Mouse (Mus musculus): ENCODE data around the gene Tmem100. TPM values are rescaled to one million over a fixed set of nuclear protein-coding genes. Genes with fewer than 3 reads are reported as not detected.
A peak's percentile ranks its signal among the peaks of the same experiment; 100 is the strongest.

Tmem100 gene
- polyA plus RNA-seq, 2 experiments: 0.13 to 0.24 TPM

DNA sequence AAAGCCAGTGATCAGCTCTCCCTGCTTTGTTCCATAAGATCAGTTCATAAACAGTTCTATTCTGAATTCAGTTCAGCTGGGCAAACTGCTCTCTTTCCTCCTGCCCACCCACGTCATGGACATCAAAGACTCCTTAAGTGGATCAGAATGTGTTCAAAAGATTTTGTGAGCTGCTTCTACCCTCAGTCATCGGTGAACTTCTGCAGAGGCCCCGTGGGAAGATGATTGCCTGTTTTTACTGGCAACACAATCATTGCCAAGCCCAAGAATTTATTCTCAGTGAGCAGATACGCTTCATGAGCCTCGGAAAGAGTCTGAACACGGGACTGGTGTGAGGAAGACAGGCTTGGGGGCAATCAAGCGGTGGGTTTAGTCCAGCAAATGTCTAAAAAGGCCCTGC lies 2.9 kb upstream of the Tmem100 start:
- no peak overlapping the region for H3K4me2 ChIP-seq (ENCODE audit: low read depth)
- no peak for ATAC-seq (ENCODE audit: insufficient read depth)

GRCm38 (mm10) chr11:90028746-90029145 lies 1.4 kb upstream of the Tmem100 start:
- no peak for DNase-seq (ENCODE audit: low read depth in 3 of 3, low spot score in 3 of 3)
- Histone ChIP-seq H3K36me3 (replicated peaks; ENCODE audit: control insufficient read depth, insufficient read depth, low read depth) (no peaks in the 10 kb centered on the region), H3K27me3 (ENCODE audit: control insufficient read depth, insufficient read depth, low read length) (no peaks in the 10 kb centered on the region; the same call in none of the 2 replicates), H3K4me1 (replicated peaks; ENCODE audit: control insufficient read depth in 2 of 2, insufficient read depth in 2 of 2, low read length in 1 of 2) (peaks cover 0 to 5% of the 10 kb centered on the region in 2 experiments; a peak in 1 of 4 replicates), H3K9ac (replicated peaks) (no peak overlapping the region), H3K4me3 (ENCODE audit: insufficient read depth in 1 of 2, low read depth in 2 of 2, low read length in 2 of 2) (no peak overlapping the region), H3K27ac (no peak overlapping the region), H3K4me2 (ENCODE audit: low read depth) (no peak overlapping the region), H3K9me3 (ENCODE audit: control insufficient read depth, low read length) (no peaks in the 10 kb centered on the region)
- TF ChIP-seq EP300 (IDR thresholded peaks at IDR 0.05; ENCODE audit: low read depth): no peak
- TF ChIP-seq CTCF (IDR thresholded peaks at IDR 0.05; ENCODE audit: low read depth): no peak
- 67% methylated on average over 8 of the region's 8 CpGs for WGBS (ENCODE audit: insufficient replicate concordance)
- ATAC-seq (ENCODE audit: insufficient read depth): no peak

More for the DNA sequence above, 2.9 kb upstream of the Tmem100 start:
- no peak overlapping the region for H3K27ac ChIP-seq
- whole genome bisulfite sequencing (ENCODE audit: insufficient replicate concordance): 58% methylated on average over 7 of the region's 7 CpGs
- no peaks in the 10 kb centered on the region for H3K36me3 ChIP-seq (replicated peaks; ENCODE audit: control insufficient read depth, insufficient read depth, low read depth)
- H3K9ac ChIP-seq (replicated peaks): no peak overlapping the region
- peaks cover 0 to 5% of the 10 kb centered on the region in 2 experiments; a peak in 1 of 4 replicates for H3K4me1 ChIP-seq (replicated peaks; ENCODE audit: control insufficient read depth in 2 of 2, insufficient read depth in 2 of 2, low read length in 1 of 2)
- H3K4me3 ChIP-seq (ENCODE audit: insufficient read depth in 1 of 2, low read depth in 2 of 2, low read length in 2 of 2): no peak overlapping the region
- DNase-seq (ENCODE audit: low read depth in 3 of 3, low spot score in 3 of 3): no peak
- no peak for TF ChIP-seq CTCF (IDR thresholded peaks at IDR 0.05; ENCODE audit: low read depth)
- no peak for TF ChIP-seq EP300 (IDR thresholded peaks at IDR 0.05; ENCODE audit: low read depth)
- no peaks in the 10 kb centered on the region; the same call in none of the 2 replicates for H3K27me3 ChIP-seq (ENCODE audit: control insufficient read depth, insufficient read depth, low read length)
- H3K9me3 ChIP-seq (ENCODE audit: control insufficient read depth, low read length): no peaks in the 10 kb centered on the region

GRCm38 (mm10) chr11:90029354-90029753 lies 794 bp upstream of the Tmem100 start:
- H3K27ac ChIP-seq: no peak overlapping the region
- ATAC-seq (ENCODE audit: insufficient read depth): no peak

GRCm38 (mm10) chr11:90030557-90030956 lies 409 bp downstream of the Tmem100 start:
- H3K9ac ChIP-seq (replicated peaks): no peak overlapping the region
- ATAC-seq (ENCODE audit: insufficient read depth): no peak
- TF ChIP-seq CTCF (IDR thresholded peaks at IDR 0.05; ENCODE audit: low read depth) (no peak), EP300 (IDR thresholded peaks at IDR 0.05; ENCODE audit: low read depth) (no peak)
- no peaks in the 10 kb centered on the region; the same call in none of the 2 replicates for H3K27me3 ChIP-seq (ENCODE audit: control insufficient read depth, insufficient read depth, low read length)
- peaks cover 0 to 5% of the 10 kb centered on the region in 2 experiments; a peak in 1 of 4 replicates for H3K4me1 ChIP-seq (replicated peaks; ENCODE audit: control insufficient read depth in 2 of 2, insufficient read depth in 2 of 2, low read length in 1 of 2)
- peak overlapping the region; percentile 22; the same call in 1 of the 2 replicates for H3K4me2 ChIP-seq (ENCODE audit: low read depth)
- no peak for DNase-seq (ENCODE audit: low read depth in 3 of 3, low spot score in 3 of 3)
- H3K9me3 ChIP-seq (ENCODE audit: control insufficient read depth, low read length): no peaks in the 10 kb centered on the region
- H3K27ac ChIP-seq: no peak overlapping the region
- H3K36me3 ChIP-seq (replicated peaks; ENCODE audit: control insufficient read depth, insufficient read depth, low read depth): no peaks in the 10 kb centered on the region
- H3K4me3 ChIP-seq (ENCODE audit: insufficient read depth in 1 of 2, low read depth in 2 of 2, low read length in 2 of 2): 0 out of 4 replicates have a peak overlapping the region, but pooled peaks of 1 of the 2 experiments have one; percentile 8
- WGBS (ENCODE audit: insufficient replicate concordance): 1% methylated on average over 15 of the region's 15 CpGs

More at GRCm38 (mm10) chr11:90029354-90029753, 794 bp upstream of the Tmem100 start:
- Histone ChIP-seq H3K4me1 (replicated peaks; ENCODE audit: control insufficient read depth in 2 of 2, insufficient read depth in 2 of 2, low read length in 1 of 2) (peaks cover 0 to 5% of the 10 kb centered on the region in 2 experiments; a peak in 1 of 4 replicates), H3K9me3 (ENCODE audit: control insufficient read depth, low read length) (no peaks in the 10 kb centered on the region), H3K4me2 (ENCODE audit: low read depth) (no peak overlapping the region; the same call in 1 of the 2 replicates), H3K4me3 (ENCODE audit: insufficient read depth in 1 of 2, low read depth in 2 of 2, low read length in 2 of 2) (no peak overlapping the region), H3K27me3 (ENCODE audit: control insufficient read depth, insufficient read depth, low read length) (no peaks in the 10 kb centered on the region; the same call in none of the 2 replicates), H3K36me3 (replicated peaks; ENCODE audit: control insufficient read depth, insufficient read depth, low read depth) (no peaks in the 10 kb centered on the region), H3K9ac (replicated peaks) (no peak overlapping the region)
- no peak for DNase-seq (ENCODE audit: low read depth in 3 of 3, low spot score in 3 of 3)
- 37% methylated on average over 10 of the region's 10 CpGs for WGBS (ENCODE audit: insufficient replicate concordance)
- TF ChIP-seq CTCF (IDR thresholded peaks at IDR 0.05; ENCODE audit: low read depth): no peak
- no peak for TF ChIP-seq EP300 (IDR thresholded peaks at IDR 0.05; ENCODE audit: low read depth)

DNA sequence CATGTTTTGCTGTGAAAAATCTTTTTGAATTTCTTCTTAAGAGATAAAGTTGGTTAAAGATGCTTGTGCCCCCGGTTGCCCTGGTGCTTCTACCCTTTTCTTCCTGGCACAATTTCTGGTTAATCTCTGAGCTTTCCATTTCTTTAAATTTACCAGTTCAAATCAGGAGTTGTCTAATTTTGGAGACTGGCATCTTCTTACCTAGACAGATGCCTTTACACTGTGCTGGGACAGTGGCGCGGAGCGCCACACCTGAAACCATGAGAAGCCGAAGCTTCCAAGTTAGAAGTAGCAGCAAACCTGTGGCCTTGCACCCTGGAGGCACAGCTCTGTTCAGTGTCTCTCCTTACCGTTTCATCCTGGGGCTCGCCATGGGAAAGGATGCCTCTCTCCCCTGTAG lies 928 bp downstream of the Tmem100 start:
- Histone ChIP-seq H3K4me3 (ENCODE audit: insufficient read depth in 1 of 2, low read depth in 2 of 2, low read length in 2 of 2) (no peak overlapping the region), H3K4me1 (replicated peaks; ENCODE audit: control insufficient read depth in 2 of 2, insufficient read depth in 2 of 2, low read length in 1 of 2) (peaks cover 0 to 2% of the 10 kb centered on the region in 2 experiments; a peak in 1 of 4 replicates), H3K9me3 (ENCODE audit: control insufficient read depth, low read length) (no peaks in the 10 kb centered on the region), H3K9ac (replicated peaks) (no peak overlapping the region), H3K27ac (no peak overlapping the region), H3K36me3 (replicated peaks; ENCODE audit: control insufficient read depth, insufficient read depth, low read depth) (no peaks in the 10 kb centered on the region), H3K4me2 (ENCODE audit: low read depth) (no peak overlapping the region), H3K27me3 (ENCODE audit: control insufficient read depth, insufficient read depth, low read length) (no peaks in the 10 kb centered on the region; the same call in none of the 2 replicates)
- DNase-seq (ENCODE audit: low read depth in 3 of 3, low spot score in 3 of 3) (no peak), ATAC-seq (ENCODE audit: insufficient read depth) (no peak)
- WGBS (ENCODE audit: insufficient replicate concordance): 33% methylated on average over 7 of the region's 7 CpGs
- TF ChIP-seq EP300 (IDR thresholded peaks at IDR 0.05; ENCODE audit: low read depth): no peak
- no peak for TF ChIP-seq CTCF (IDR thresholded peaks at IDR 0.05; ENCODE audit: low read depth)
